Mouse (Mus musculus) cortical plate, adult 2 months (tissue): ENCODE results near the gene H2afy. TPM values are rescaled to one million over a fixed set of nuclear protein-coding genes. Genes with fewer than 3 reads are reported as not detected.
A peak's percentile ranks its signal among the peaks of the same experiment; 100 is the strongest.

Experiments
- H3K27ac ChIP-seq: fragments of 200-500 bp; 2 replicates; pipeline ENCODE4 v1.5.1; 2012; ENCODE audit warnings: low read length, control low read depth, inconsistent platforms; ENCODE audit not compliant: insufficient read depth
- H3K4me1 ChIP-seq: fragments of 200-500 bp; 2 replicates; pipeline ENCODE4 v1.6.1; 2011; ENCODE audit warnings: low read length; ENCODE audit not compliant: control insufficient read depth, insufficient read depth
- H3K4me3 ChIP-seq: fragments of 200-500 bp; 2 replicates; pipeline ENCODE4 v1.5.1; 2011; ENCODE audit warnings: mild to moderate bottlenecking, low read length, control low read depth; ENCODE audit not compliant: insufficient read depth
- CTCF ChIP-seq: fragments of 200-500 bp; IDR thresholded peaks from 2 replicates; pipeline ENCODE4 v1.5.1; 2011; ENCODE audit warnings: mild to moderate bottlenecking, control low read depth, low read length; ENCODE audit not compliant: insufficient read depth; ENCODE audit errors: extremely low read depth
- POLR2A ChIP-seq: fragments of 200-500 bp; IDR thresholded peaks from 2 replicates; pipeline ENCODE4 v1.6.1; 2011; ENCODE audit warnings: mild to moderate bottlenecking, low read length, control low read depth; ENCODE audit not compliant: insufficient read depth; ENCODE audit errors: extremely low read depth
- polyA plus RNA-seq: library from polyadenylated mRNA; depleted of rRNA; stranded (reverse); fragments of >200 nt; gene quantifications from 2 replicates; pipeline ENCODE4 v1.2.3, GENCODE M21; 2012

H2afy gene
- polyA plus RNA-seq, 1 experiment = 110 TPM

- Histone ChIP-seq H3K4me1 (no peaks in the 10 kb centered on the region), H3K27ac (no peak overlapping the region), H3K4me3 (no peak overlapping the region)
- peak; percentile 53 for TF ChIP-seq CTCF
- no peak for TF ChIP-seq POLR2A
Measured at GRCm38 (mm10) chr13:56145523-56145922, 9.4 kb upstream of the H2afy start.

DNA sequence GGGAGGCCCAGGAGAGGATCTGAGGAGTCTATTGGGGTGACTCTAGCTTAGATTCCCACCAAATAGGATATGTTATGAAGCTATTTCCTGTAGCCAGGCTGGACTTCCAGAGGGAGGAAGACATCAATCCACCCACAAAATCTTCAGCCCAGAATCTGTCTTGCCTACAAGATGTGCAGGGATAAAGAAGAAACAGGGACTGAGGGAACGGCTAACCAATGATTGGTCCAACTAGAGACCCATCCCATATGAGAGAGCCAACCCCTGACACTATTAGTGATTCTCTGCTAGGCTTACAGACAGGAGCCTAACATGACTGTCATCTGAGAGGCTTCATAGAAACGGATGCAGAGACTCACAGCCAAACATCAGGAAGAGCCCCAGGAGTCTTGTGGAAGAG is 7.9 kb upstream of the H2afy start:
- no peak overlapping the region for H3K4me3 ChIP-seq

DNA sequence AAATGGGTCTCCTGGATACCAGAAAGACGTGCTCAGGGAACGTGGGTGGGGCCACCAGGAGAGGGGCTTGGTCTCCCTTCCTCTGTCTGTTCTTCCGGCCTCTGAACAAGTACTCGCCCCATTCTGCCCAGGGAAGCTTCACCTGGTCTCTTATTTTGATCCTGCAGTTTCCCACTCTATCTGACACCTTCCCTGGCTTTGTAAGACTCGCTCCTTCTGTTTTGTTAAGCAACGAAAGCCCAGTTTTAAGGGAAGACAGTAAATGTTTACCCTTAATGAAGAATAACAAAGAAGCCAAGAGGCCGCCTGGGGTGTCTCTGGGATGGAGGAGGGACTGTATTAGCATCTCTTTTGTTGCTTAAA is 7.0 kb upstream of the H2afy start:
- H3K27ac ChIP-seq = no peak overlapping the region
- no peak for TF ChIP-seq CTCF
- no peak for TF ChIP-seq POLR2A
- H3K4me3 ChIP-seq = no peak overlapping the region
- H3K4me1 ChIP-seq = no peaks in the 10 kb centered on the region

More for the DNA sequence above, 7.9 kb upstream of the H2afy start:
- no peak for TF ChIP-seq CTCF
- TF ChIP-seq POLR2A = no peak
- no peak overlapping the region for H3K27ac ChIP-seq
- no peaks in the 10 kb centered on the region for H3K4me1 ChIP-seq

DNA sequence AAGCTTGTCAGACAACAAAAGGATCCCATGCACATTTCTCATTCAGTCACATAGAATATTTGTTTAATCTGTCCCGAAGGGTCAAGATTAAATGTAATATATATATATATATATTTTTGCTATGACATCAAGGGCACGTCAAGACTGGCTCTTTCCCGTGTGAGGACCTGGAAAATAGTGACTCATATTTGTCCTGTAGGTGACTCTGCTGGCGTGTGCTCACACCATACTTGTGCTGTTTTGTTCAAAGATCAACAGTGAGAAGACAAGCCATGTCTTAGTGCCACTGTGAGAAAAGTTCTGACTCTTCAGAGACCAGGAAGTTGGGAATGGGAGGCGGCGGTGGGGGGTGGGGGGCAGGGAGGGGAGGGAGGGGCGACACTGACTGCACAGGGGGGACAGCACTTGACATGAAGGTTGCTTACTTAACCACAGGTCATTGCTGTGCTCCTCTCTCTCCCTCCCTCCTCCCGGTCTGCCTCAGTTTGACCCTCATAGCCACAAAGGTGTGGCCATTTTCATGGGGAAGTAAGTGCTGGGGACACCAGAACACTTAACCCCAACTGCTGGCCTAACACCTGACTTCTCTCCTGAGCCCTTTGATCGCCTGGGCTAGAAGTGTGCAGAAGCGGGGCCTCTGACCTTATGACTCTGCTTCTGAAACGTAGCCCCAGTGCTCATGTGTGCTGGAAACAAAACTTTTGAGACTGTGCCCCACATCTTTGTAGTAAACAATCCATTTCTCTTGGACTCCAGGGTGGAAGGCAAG is 6.4 kb upstream of the H2afy start:
- no peaks in the 10 kb centered on the region for H3K4me1 ChIP-seq
- no peak for TF ChIP-seq CTCF
- TF ChIP-seq POLR2A = no peak
- H3K4me3 ChIP-seq = no peak overlapping the region
- no peak overlapping the region for H3K27ac ChIP-seq

GRCm38 (mm10) chr13:56139167-56139751 is 3.1 kb upstream of the H2afy start:
- TF ChIP-seq POLR2A (no peak), CTCF (no peak)
- H3K4me1 ChIP-seq = peaks cover 2% of the 10 kb centered on the region; the same call in 1 of the 2 replicates
- H3K27ac ChIP-seq = no peak overlapping the region
- no peak overlapping the region for H3K4me3 ChIP-seq

DNA sequence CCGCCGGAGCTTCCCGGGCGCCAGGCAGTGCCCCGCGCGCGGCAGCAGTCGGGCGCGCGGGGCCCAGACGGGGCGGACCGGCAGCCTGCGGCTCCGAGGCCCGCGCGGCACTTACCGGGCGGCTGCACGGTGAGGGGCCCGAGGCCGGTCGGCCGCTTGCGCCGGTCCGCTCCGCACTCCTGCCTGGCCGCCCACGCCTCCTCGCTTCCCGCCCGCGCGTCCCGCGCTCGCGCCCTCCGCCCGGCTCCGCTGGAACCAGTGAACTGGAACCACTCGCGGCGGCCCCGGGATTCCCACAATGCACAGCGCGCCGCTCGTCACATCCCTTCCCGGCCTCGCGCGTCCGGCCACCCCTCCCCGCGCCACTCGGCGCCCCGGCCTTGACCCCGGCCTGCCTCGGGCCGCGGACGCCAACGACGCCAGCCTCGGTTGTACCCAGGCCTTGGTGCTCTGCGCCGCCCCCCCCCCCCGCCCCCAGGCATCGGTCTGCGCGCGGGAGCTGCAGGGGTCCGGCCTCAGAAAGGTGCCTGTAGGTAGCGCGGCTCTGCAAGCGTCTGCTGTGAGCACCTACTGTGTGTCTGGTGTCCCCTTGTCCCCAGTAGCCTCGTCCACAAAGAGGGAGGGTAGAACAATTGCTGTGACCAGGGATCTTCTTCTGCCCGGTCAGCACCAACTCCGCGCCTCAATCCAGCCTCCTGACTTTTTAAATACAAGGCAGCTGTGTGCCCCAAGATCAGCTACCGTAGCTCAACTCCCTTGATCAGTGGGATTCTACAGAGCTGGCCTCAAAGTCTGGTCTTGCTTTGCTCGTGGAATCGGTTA is 719 bp downstream of the H2afy start:
- Histone ChIP-seq H3K4me3 (peak overlapping the region; percentile 63), H3K4me1 (peaks cover 2% of the 10 kb centered on the region; the same call in 1 of the 2 replicates), H3K27ac (peak overlapping the region; percentile 36)
- TF ChIP-seq CTCF (no peak), POLR2A (0 out of 2 replicates have a peak, but pooled peaks have one; percentile 13)

DNA sequence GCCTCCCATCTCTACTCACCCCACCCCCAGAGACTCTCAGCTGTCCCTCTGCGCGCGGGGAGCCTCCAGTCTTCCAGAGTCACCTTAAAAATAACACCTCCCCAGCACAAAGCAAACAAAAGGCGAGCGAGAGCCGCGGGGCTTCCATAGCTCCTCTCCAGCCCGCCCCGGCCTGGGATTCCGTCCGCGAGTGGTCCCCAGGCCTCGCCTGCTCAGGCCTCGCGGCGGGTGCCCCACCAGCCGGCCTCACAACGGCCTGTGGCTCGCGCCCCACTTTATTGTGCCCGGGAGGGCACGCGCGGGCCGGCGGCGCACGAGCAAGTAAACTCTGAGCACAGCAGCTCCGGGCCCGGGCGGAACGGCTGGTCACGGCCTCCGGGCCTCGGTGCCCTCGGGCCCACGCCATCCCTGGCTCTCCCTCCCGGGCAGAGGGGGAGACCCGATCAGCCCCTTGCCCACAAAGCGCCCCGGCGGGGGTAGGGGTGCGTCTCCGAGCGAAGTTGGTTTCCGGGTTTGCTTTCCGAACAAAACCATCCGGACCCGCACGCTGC is 1.5 kb downstream of the H2afy start:
- Histone ChIP-seq H3K4me1 (peaks cover 2% of the 10 kb centered on the region; the same call in 1 of the 2 replicates), H3K27ac (peak overlapping the region; percentile 21; the same call in 1 of the 2 replicates), H3K4me3 (peak overlapping the region; percentile 63)
- TF ChIP-seq POLR2A = no peak
- TF ChIP-seq CTCF = no peak

DNA sequence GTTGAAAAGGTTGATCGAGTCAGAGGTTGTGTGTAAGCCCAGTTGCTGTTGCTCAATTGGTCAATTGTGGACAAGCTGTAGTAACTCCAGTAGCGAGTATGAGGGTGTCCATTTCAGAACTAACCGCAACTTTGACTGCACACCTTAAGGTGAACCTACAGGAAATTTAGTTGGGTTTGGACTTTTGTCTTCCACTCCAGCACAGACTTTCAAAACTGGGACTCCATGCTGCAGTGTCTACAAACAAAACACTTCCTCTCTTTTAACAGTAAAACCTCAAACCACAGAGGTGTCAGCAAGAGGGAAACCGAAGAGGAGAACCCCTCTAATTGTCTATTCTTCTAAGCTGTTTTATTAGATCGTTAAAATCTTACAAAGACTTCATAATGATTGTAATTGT is 2.1 kb downstream of the H2afy start:
- peaks cover 2% of the 10 kb centered on the region; the same call in 1 of the 2 replicates for H3K4me1 ChIP-seq
- TF ChIP-seq CTCF (no peak), POLR2A (no peak)
- H3K27ac ChIP-seq = no peak overlapping the region
- peak overlapping the region; percentile 63; the same call in 1 of the 2 replicates for H3K4me3 ChIP-seq

GRCm38 (mm10) chr13:56132941-56133340 is 3.2 kb downstream of the H2afy start:
- TF ChIP-seq POLR2A (no peak), CTCF (no peak)
- H3K27ac ChIP-seq = no peak overlapping the region
- peaks cover 2% of the 10 kb centered on the region; the same call in 1 of the 2 replicates for H3K4me1 ChIP-seq
- no peak overlapping the region; the same call in 1 of the 2 replicates for H3K4me3 ChIP-seq
